Mouse (Mus musculus) kidney, embryonic 16.5 days (tissue): ENCODE measurements around the gene Gpc2. TPM values are rescaled to one million over a fixed set of nuclear protein-coding genes. Genes with fewer than 3 reads are reported as not detected.

ENCODE experiments used
- ATAC-seq: fragments of 200-750 bp; cut with Nextera tagmentation; 2 replicates; pipeline ENCODE4 v1.8.0; 2017; ENCODE audit warnings: moderate TSS enrichment; ENCODE audit not compliant: low FRiP score, low TSS enrichment
- H3K27ac ChIP-seq: fragments of 300-500 bp; sonication (generic); 2 replicates; pipeline ENCODE4 v1.5.1; 2014; ENCODE audit warnings: low read length
- H3K27me3 ChIP-seq: fragments of 300-500 bp; sonication (generic); 2 replicates; pipeline ENCODE4 v1.6.1; 2014; ENCODE audit warnings: low read length, control low read depth, mixed read lengths; ENCODE audit not compliant: insufficient read depth
- H3K36me3 ChIP-seq: fragments of 300-500 bp; sonication (generic); 2 replicates; pipeline ENCODE4 v1.6.1; 2014; ENCODE audit warnings: low read length, control low read depth, mixed read lengths; ENCODE audit not compliant: insufficient read depth
- H3K4me1 ChIP-seq: fragments of 300-500 bp; sonication (generic); 2 replicates; pipeline ENCODE4 v1.6.1; 2014; ENCODE audit warnings: low read length, control low read depth, mixed read lengths; ENCODE audit not compliant: insufficient read depth
- H3K4me2 ChIP-seq: fragments of 300-500 bp; sonication (generic); replicated peaks from 2 replicates; pipeline ENCODE4 v1.6.1; 2014; ENCODE audit warnings: low read depth, low read length
- H3K4me3 ChIP-seq: fragments of 300-500 bp; sonication (generic); 2 replicates; pipeline ENCODE4 v1.5.1; 2014; ENCODE audit warnings: mild to moderate bottlenecking, low read length
- H3K9ac ChIP-seq: fragments of 300-500 bp; sonication (generic); replicated peaks from 2 replicates; pipeline ENCODE4 v1.6.1; 2014; ENCODE audit warnings: low read length
- H3K9me3 ChIP-seq: fragments of 300-500 bp; sonication (generic); 2 replicates; pipeline ENCODE4 v1.6.1; 2016; ENCODE audit warnings: low read length, control low read depth
- WGBS: fragments of 180-500 bp; shearing (Covaris S2); extraction: QIAGEN DNeasy Blood & Tissue Kit; methylation state at CpG from one replicate; pipeline ENCODE4 v1.1.7; 2014; 5-methylcytosine and 5-hydroxymethylcytosine counted together
- polyA plus RNA-seq: library from polyadenylated mRNA; unstranded; fragments of >200 nt; fragmentation: Nextera tagmentation; extraction: Ambion mirVana; gene quantifications from 2 replicates; pipeline ENCODE4 v1.2.1, GENCODE M21; 2015

Gene Gpc2
- polyA plus RNA-seq, 1 experiment from 2014 or later, result 31.2 TPM

GRCm38 (mm10) chr5:138227367-138227766 is 52.4 kb downstream of the Gpc2 start:
- H3K4me2 ChIP-seq, result no peak overlapping the region
- no peak overlapping the region for H3K4me3 ChIP-seq
- no peaks in the 10 kb centered on the region for H3K27me3 ChIP-seq
- no peak overlapping the region for H3K9ac ChIP-seq
- ATAC-seq, result no peak
- H3K36me3 ChIP-seq, result no peaks in the 10 kb centered on the region
- H3K4me1 ChIP-seq, result no peaks in the 10 kb centered on the region
- no peak overlapping the region for H3K27ac ChIP-seq
- 72% methylated on average over 2 of the region's 2 CpGs for WGBS
- no peaks in the 10 kb centered on the region for H3K9me3 ChIP-seq

GRCm38 (mm10) chr5:138226491-138226890 is 53.3 kb downstream of the Gpc2 start:
- no peak for ATAC-seq
- Histone ChIP-seq H3K27me3 (no peaks in the 10 kb centered on the region), H3K27ac (no peak overlapping the region), H3K4me1 (no peaks in the 10 kb centered on the region), H3K9ac (no peak overlapping the region), H3K9me3 (no peaks in the 10 kb centered on the region), H3K4me2 (no peak overlapping the region), H3K36me3 (no peaks in the 10 kb centered on the region), H3K4me3 (no peak overlapping the region)
- WGBS, result 76% methylated on average over 4 of the region's 4 CpGs

GRCm38 (mm10) chr5:138225700-138226099 is 54.1 kb downstream of the Gpc2 start, which contains the start of gene Nxpe5:
Gene Nxpe5 (plus strand): TSS chr5:138225898.
- Histone ChIP-seq H3K4me3 (no peak within 1 kb of the TSS), H3K9ac (no peak within 1 kb of the TSS), H3K27me3 (no peaks in the 10 kb centered on the region), H3K4me1 (no peaks in the 10 kb centered on the region), H3K9me3 (no peaks in the 10 kb centered on the region), H3K27ac (no peak within 1 kb of the TSS), H3K36me3 (no peaks in the 10 kb centered on the region), H3K4me2 (no peak within 1 kb of the TSS)
- no peak for ATAC-seq
- 65% methylated on average over 2 of the region's 2 CpGs for WGBS

Other genes with a start within 250 kb of the Gpc2 start
- gene Smok3c, start 226.8 kb downstream of the Gpc2 start, polyA plus RNA-seq, result not detected in 2 replicates
- gene Zkscan1, start 194.9 kb downstream of the Gpc2 start, polyA plus RNA-seq, result 22.7 and 25.7 TPM in 2 replicates
- 73.4 and 76.4 TPM in 2 replicates for gene Zscan21, start 163.1 kb downstream of the Gpc2 start, polyA plus RNA-seq
- gene Zfp113, start 124.3 kb downstream of the Gpc2 start, polyA plus RNA-seq, result 22.1 and 29.5 TPM in 2 replicates
- gene Cops6, start 118.9 kb downstream of the Gpc2 start, polyA plus RNA-seq, result 348 and 375 TPM in 2 replicates
- gene Ap4m1, start 108.0 kb downstream of the Gpc2 start, polyA plus RNA-seq, result 26.1 and 29.5 TPM in 2 replicates
- gene Mcm7, start 107.6 kb downstream of the Gpc2 start, polyA plus RNA-seq, result 223 and 230 TPM in 2 replicates
- 104 and 109 TPM in 2 replicates for gene Taf6, start 92.6 kb downstream of the Gpc2 start, polyA plus RNA-seq
- gene Cnpy4, start 92.5 kb downstream of the Gpc2 start, polyA plus RNA-seq, result 64.7 and 67.0 TPM in 2 replicates
- 9.6 and 11.2 TPM in 2 replicates for gene Mblac1, start 85.7 kb downstream of the Gpc2 start, polyA plus RNA-seq
- 0.06 TPM in 2 replicates for gene Nxpe5, start 54.1 kb downstream of the Gpc2 start, polyA plus RNA-seq
- gene Lamtor4, start 24.5 kb downstream of the Gpc2 start, polyA plus RNA-seq, result 61.2 and 70.0 TPM in 2 replicates
- 5.0 and 6.6 TPM in 2 replicates for gene BC037034, start 16.0 kb downstream of the Gpc2 start, polyA plus RNA-seq
- gene Gal3st4, start 7.2 kb downstream of the Gpc2 start, polyA plus RNA-seq, result 2.3 and 2.7 TPM in 2 replicates
- gene Gm43720, start within 50 bp of the Gpc2 start, polyA plus RNA-seq, result 0.15 and 0.28 TPM in 2 replicates
- gene Stag3, start 235 bp upstream of the Gpc2 start, polyA plus RNA-seq, result 4.3 TPM in 2 replicates
- gene Pvrig, start 62.0 kb upstream of the Gpc2 start, polyA plus RNA-seq, result 0.17 TPM in 1 of 2 replicates, not detected in the other
- gene Zfp157, start 161.5 kb upstream of the Gpc2 start, polyA plus RNA-seq, result 35.3 and 44.1 TPM in 2 replicates